Mouse (Mus musculus) lung, postnatal 0 days (tissue): Measurements from ENCODE around the gene Tmem43. TPM values are rescaled to one million over a fixed set of nuclear protein-coding genes. Genes with fewer than 3 reads are reported as not detected.
A peak's percentile ranks its signal among the peaks of the same experiment; 100 is the strongest.

Experiments used
- ATAC-seq: fragments of 200-750 bp; cut with Nextera tagmentation; 2 replicates; pipeline ENCODE4 v1.8.0; 2017; ENCODE audit warnings: moderate library complexity
- DNase-seq: peaks from one replicate; pipeline ENCODE4 v3.0.0-alpha.2; 2016; ENCODE audit warnings: low spot score
- H3K27ac ChIP-seq: fragments of 300-500 bp; sonication (generic); 2 replicates; pipeline ENCODE4 v1.5.1; 2014; ENCODE audit warnings: antibody characterized with exemption, mild to moderate bottlenecking, low read length, mixed read lengths
- H3K27me3 ChIP-seq: fragments of 300-500 bp; sonication (generic); replicated peaks from 2 replicates; pipeline ENCODE4 v1.6.1; 2014; ENCODE audit warnings: low read length, mixed read lengths; ENCODE audit not compliant: insufficient read depth
- H3K36me3 ChIP-seq: fragments of 300-500 bp; sonication (generic); 2 replicates; pipeline ENCODE4 v1.6.1; 2014; ENCODE audit warnings: low read length, mixed read lengths; ENCODE audit not compliant: insufficient read depth
- H3K4me1 ChIP-seq: fragments of 300-500 bp; sonication (generic); 2 replicates; pipeline ENCODE4 v1.6.1; 2014; ENCODE audit warnings: antibody characterized with exemption, low read depth, low read length, mixed read lengths; ENCODE audit not compliant: insufficient read depth
- H3K4me2 ChIP-seq: fragments of 300-500 bp; sonication (generic); replicated peaks from 2 replicates; pipeline ENCODE4 v1.6.1; 2014; ENCODE audit warnings: low read depth, mild to moderate bottlenecking, low read length, moderate library complexity, mixed read lengths
- H3K4me3 ChIP-seq: fragments of 300-500 bp; sonication (generic); 2 replicates; pipeline ENCODE4 v1.5.1; 2014; ENCODE audit warnings: low read depth, low read length
- H3K9ac ChIP-seq: fragments of 300-500 bp; sonication (generic); replicated peaks from 2 replicates; pipeline ENCODE4 v1.6.1; 2014; ENCODE audit warnings: low read depth, mild to moderate bottlenecking
- H3K9me3 ChIP-seq: fragments of 300-500 bp; sonication (generic); 2 replicates; pipeline ENCODE4 v1.6.1; 2016; ENCODE audit warnings: low read length, mixed read lengths
- CTCF ChIP-seq: IDR thresholded peaks from 2 replicates; pipeline ENCODE4 v1.5.1; 2016; ENCODE audit warnings: antibody characterized with exemption, mild to moderate bottlenecking
- EP300 ChIP-seq: IDR thresholded peaks from 2 replicates; pipeline ENCODE4 v1.6.1; 2016; ENCODE audit warnings: antibody characterized with exemption, mild to moderate bottlenecking, control low read depth
- WGBS: fragments of 180-500 bp; shearing (Covaris S2); extraction: QIAGEN DNeasy Blood & Tissue Kit; methylation state at CpG from one replicate; pipeline ENCODE4 v1.1.7; 2014; 5-methylcytosine and 5-hydroxymethylcytosine counted together
- polyA plus RNA-seq: library from polyadenylated mRNA; unstranded; fragments of >200 nt; fragmentation: Nextera tagmentation; extraction: Ambion mirVana; gene quantifications from 2 replicates; pipeline ENCODE4 v1.2.1, GENCODE M21; 2015

Gene Tmem43
- polyA plus RNA-seq, 1 experiment from 2014 or later, result 69.4 TPM

GRCm38 (mm10) chr6:91449472-91450225, 23.9 kb upstream of the Tmem43 start:
- Histone ChIP-seq H3K27ac (no peak overlapping the region), H3K27me3 (no peaks in the 10 kb centered on the region), H3K9ac (no peak overlapping the region), H3K4me2 (no peak overlapping the region), H3K36me3 (no peaks in the 10 kb centered on the region), H3K9me3 (no peaks in the 10 kb centered on the region), H3K4me3 (no peak overlapping the region), H3K4me1 (no peaks in the 10 kb centered on the region)
- 34% methylated on average over 3 of the region's 3 CpGs for WGBS
- no peak for TF ChIP-seq CTCF
- TF ChIP-seq EP300, result no peak
- DNase-seq, result no peak
- ATAC-seq, result no peak

- Histone ChIP-seq H3K4me2 (no peak overlapping the region), H3K9ac (no peak overlapping the region), H3K4me3 (no peak overlapping the region), H3K27me3 (no peaks in the 10 kb centered on the region), H3K4me1 (no peaks in the 10 kb centered on the region), H3K9me3 (no peaks in the 10 kb centered on the region), H3K36me3 (no peaks in the 10 kb centered on the region), H3K27ac (no peak overlapping the region)
- no peak for ATAC-seq
- WGBS, result 38% methylated on average over 1 of the region's 1 CpGs
- TF ChIP-seq CTCF (no peak), EP300 (no peak)
- no peak for DNase-seq
Measured at GRCm38 (mm10) chr6:91452056-91452455, 21.4 kb upstream of the Tmem43 start.

- TF ChIP-seq EP300 (no peak), CTCF (no peak)
- Histone ChIP-seq H3K27me3 (no peaks in the 10 kb centered on the region), H3K36me3 (no peaks in the 10 kb centered on the region), H3K4me3 (no peak overlapping the region), H3K27ac (no peak overlapping the region), H3K4me1 (no peaks in the 10 kb centered on the region), H3K9me3 (no peaks in the 10 kb centered on the region), H3K4me2 (no peak overlapping the region), H3K9ac (no peak overlapping the region)
- 11% methylated on average over 5 of the region's 5 CpGs for WGBS
- DNase-seq (no peak), ATAC-seq (peak; percentile 38; the same call in 1 of the 2 replicates)
Measured at GRCm38 (mm10) chr6:91454546-91454945, 19.0 kb upstream of the Tmem43 start.

- no peaks in the 10 kb centered on the region for H3K27me3 ChIP-seq
- H3K4me1 ChIP-seq, result no peaks in the 10 kb centered on the region
- ATAC-seq, result no peak
- 71% methylated on average over 1 of the region's 1 CpGs for WGBS
- no peaks in the 10 kb centered on the region; the same call in 1 of the 2 replicates for H3K36me3 ChIP-seq
- H3K4me3 ChIP-seq, result no peak overlapping the region
- no peak overlapping the region for H3K9ac ChIP-seq
- H3K4me2 ChIP-seq, result no peak overlapping the region
- TF ChIP-seq CTCF (no peak), EP300 (no peak)
- H3K9me3 ChIP-seq, result no peaks in the 10 kb centered on the region
- H3K27ac ChIP-seq, result no peak overlapping the region
- peak; percentile 20 for DNase-seq
Measured at GRCm38 (mm10) chr6:91459471-91459870, 14.0 kb upstream of the Tmem43 start.

- Histone ChIP-seq H3K27me3 (no peaks in the 10 kb centered on the region), H3K4me1 (no peaks in the 10 kb centered on the region), H3K27ac (no peak overlapping the region), H3K36me3 (peaks cover 12% of the 10 kb centered on the region), H3K9me3 (no peaks in the 10 kb centered on the region), H3K4me3 (no peak overlapping the region), H3K4me2 (no peak overlapping the region), H3K9ac (no peak overlapping the region)
- TF ChIP-seq EP300, result no peak
- no peak for TF ChIP-seq CTCF
- DNase-seq, result no peak
- 88% methylated on average over 2 of the region's 2 CpGs for WGBS
- no peak for ATAC-seq
Measured at GRCm38 (mm10) chr6:91465756-91466155, 7.7 kb upstream of the Tmem43 start.

- Histone ChIP-seq H3K9ac (no peak overlapping the region), H3K27ac (no peak overlapping the region), H3K4me1 (no peaks in the 10 kb centered on the region), H3K4me2 (no peak overlapping the region), H3K4me3 (no peak overlapping the region), H3K27me3 (no peaks in the 10 kb centered on the region), H3K36me3 (peaks cover 12% of the 10 kb centered on the region), H3K9me3 (no peaks in the 10 kb centered on the region)
- ATAC-seq (no peak), DNase-seq (no peak)
- no peak for TF ChIP-seq EP300
- no peak for TF ChIP-seq CTCF
- 87% methylated on average over 1 of the region's 1 CpGs for WGBS
Measured at GRCm38 (mm10) chr6:91467106-91467505, 6.4 kb upstream of the Tmem43 start.
